Mouse (Mus musculus): ENCODE data around the gene Pigs.

Gene Pigs

GRCm38 (mm10) chr11:78363309-78364007 is 35.2 kb downstream of the Pigs start:
- DNase-seq (ENCODE audit: extremely low read depth, low read depth): no peak

- no peak for DNase-seq (ENCODE audit: extremely low read depth, low read depth)
Observed at GRCm38 (mm10) chr11:78364103-78364502, 35.9 kb downstream of the Pigs start.

- DNase-seq (ENCODE audit: extremely low read depth, low read depth): no peak
Observed at GRCm38 (mm10) chr11:78367456-78368225, 39.4 kb downstream of the Pigs start.

GRCm38 (mm10) chr11:78370389-78370788 is 42.2 kb downstream of the Pigs start:
- DNase-seq (ENCODE audit: extremely low read depth, low read depth): no peak

GRCm38 (mm10) chr11:78371711-78372110 is 43.5 kb downstream of the Pigs start:
- no peak for DNase-seq (ENCODE audit: extremely low read depth, low read depth)

GRCm38 (mm10) chr11:78372166-78372565 is 44.0 kb downstream of the Pigs start:
- DNase-seq (ENCODE audit: extremely low read depth, low read depth): no peak

GRCm38 (mm10) chr11:78372610-78373009 is 44.4 kb downstream of the Pigs start:
- no peak for DNase-seq (ENCODE audit: extremely low read depth, low read depth)

- DNase-seq (ENCODE audit: extremely low read depth, low read depth): no peak
Observed at GRCm38 (mm10) chr11:78374147-78374546, 45.9 kb downstream of the Pigs start.

GRCm38 (mm10) chr11:78377549-78378159 is 49.4 kb downstream of the Pigs start:
- no peak for DNase-seq (ENCODE audit: extremely low read depth, low read depth)

- DNase-seq (ENCODE audit: extremely low read depth, low read depth): no peak
Observed at GRCm38 (mm10) chr11:78380351-78380750, 52.1 kb downstream of the Pigs start.

GRCm38 (mm10) chr11:78380996-78381395 is 52.8 kb downstream of the Pigs start:
- no peak for DNase-seq (ENCODE audit: extremely low read depth, low read depth)

- no peak for DNase-seq (ENCODE audit: extremely low read depth, low read depth)
Observed at GRCm38 (mm10) chr11:78382286-78382685, 54.1 kb downstream of the Pigs start.

GRCm38 (mm10) chr11:78382701-78383100 is 54.5 kb downstream of the Pigs start:
- DNase-seq (ENCODE audit: extremely low read depth, low read depth): no peak

- no peak for DNase-seq (ENCODE audit: extremely low read depth, low read depth)
Observed at GRCm38 (mm10) chr11:78385776-78386175, 57.6 kb downstream of the Pigs start.

- no peak for DNase-seq (ENCODE audit: extremely low read depth, low read depth)
Observed at GRCm38 (mm10) chr11:78386508-78387043, 58.4 kb downstream of the Pigs start, which contains the start of gene Foxn1. TSS of gene Foxn1 (minus strand) at chr11:78386558.

All from MEL-GATA-1-ER (cell line).